Mouse (Mus musculus) kidney, adult 2 months (tissue): ENCODE measurements around the gene Gclc.
A peak's percentile ranks its signal among the peaks of the same experiment; 100 is the strongest.

Experiments
- CTCF ChIP-seq: fragments of 200-500 bp; conservative IDR thresholded peaks from 2 replicates; pipeline ENCODE4 v1.5.1; 2011; ENCODE audit warnings: low read depth, mild to moderate bottlenecking, control low read depth, low read length, moderate library complexity, mixed read lengths; ENCODE audit not compliant: insufficient read depth, insufficient read length
- POLR2A ChIP-seq: fragments of 200-500 bp; IDR thresholded peaks from one replicate; pipeline ENCODE4 v1.6.1; 2011; ENCODE audit warnings: low read depth, low read length, control low read depth

DNA sequence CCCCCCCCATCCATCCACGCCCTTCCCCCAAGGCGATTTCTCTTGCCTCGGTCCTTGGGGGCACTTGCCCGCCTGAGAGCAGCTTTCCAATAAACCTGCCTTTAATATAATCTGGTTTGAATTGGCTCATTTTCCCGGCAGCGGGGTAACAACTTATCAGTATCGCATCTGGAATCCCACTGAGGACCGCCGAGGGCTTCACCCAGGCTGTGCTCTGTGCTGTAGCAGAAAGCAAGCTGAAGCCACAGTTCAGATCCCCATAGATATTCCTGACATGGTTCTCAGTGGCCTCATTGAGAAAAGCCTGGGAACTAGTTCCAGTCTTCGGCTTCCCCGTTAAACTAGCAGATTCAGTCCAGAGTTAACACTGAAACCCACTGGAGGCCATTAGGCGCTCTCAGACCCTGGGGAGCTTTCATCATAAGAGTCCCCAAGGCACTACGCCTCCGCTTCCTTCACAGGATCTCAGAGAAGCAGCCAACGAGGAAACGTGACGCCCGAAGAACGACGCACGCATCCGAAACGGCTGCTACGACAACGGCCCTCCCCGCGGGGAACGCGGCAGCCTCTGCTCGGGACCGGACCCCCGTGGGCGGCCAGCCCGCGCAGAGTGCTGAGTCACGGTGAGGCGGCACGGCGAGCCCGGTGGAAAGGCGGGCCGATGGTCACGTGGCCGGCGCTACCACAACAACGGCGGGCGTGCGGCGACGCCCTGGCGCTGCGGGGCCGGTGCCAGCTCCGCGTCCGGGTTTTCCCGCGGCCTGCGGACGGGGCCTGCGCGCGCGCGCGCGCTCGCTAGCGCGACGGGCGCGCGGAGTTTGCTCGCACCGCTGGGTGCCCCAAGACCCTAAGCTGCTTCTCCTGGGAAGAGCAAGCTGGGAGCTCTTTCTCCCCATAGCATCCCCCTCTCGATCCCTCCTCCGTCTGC, 3.9 kb upstream of the Gclc start:
- TF ChIP-seq CTCF = no peak
- peak; percentile 22 for TF ChIP-seq POLR2A
